Mouse (Mus musculus) brain, embryonic 14.5 days (tissue): ENCODE measurements around the gene Mad2l1bp.

Experiments
- CTCF ChIP-seq: fragments of 200-500 bp; IDR thresholded peaks from 2 replicates; pipeline ENCODE4 v1.5.1; 2012; ENCODE audit warnings: inconsistent platforms, mild to moderate bottlenecking, moderate library complexity, borderline replicate concordance; ENCODE audit not compliant: insufficient read depth, insufficient read length; ENCODE audit errors: extremely low read depth
- POLR2A ChIP-seq: fragments of 200-500 bp; IDR thresholded peaks from 2 replicates; pipeline ENCODE4 v1.6.1; 2012; ENCODE audit warnings: mild to moderate bottlenecking, inconsistent platforms, borderline replicate concordance; ENCODE audit not compliant: poor library complexity, insufficient read depth, insufficient read length, severe bottlenecking; ENCODE audit errors: extremely low read depth

DNA sequence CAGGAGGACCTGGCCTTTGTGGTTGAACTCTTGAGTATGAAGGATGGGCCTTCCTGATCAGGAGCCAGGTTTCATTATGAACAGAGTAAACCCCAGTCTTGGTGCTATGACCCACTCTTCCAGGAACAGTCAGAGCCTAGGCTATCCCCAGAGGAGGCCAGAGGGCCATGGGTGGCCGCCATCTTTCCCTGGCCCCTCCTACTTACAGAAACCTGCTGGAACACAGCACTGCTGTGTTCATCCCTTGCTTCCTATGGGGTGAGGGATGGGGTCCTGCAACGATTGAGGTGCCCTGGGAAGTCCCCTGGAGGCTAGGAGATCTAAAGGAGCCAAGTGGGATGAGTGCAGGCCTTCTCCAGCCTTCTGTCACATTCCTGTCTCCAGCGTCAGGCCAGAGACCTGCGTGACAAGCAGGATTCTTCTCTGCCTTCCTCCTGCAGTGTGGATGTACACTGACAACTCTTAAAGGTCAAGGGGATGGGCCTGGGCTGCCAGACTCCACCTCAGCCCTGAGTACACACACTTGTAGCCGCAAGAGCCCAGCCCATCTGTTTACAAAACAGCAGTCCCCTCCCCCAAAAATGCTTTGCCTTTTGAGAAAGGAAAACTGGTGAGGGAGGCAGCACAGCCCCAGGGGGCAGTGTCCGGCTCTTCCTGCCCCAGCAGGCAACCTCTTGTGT lies 25.4 kb downstream of the Mad2l1bp start:
- TF ChIP-seq CTCF, result no peak
- no peak for TF ChIP-seq POLR2A
